Mouse (Mus musculus): ENCODE results near the gene Marveld2.

GRCm38 (mm10) chr13:100612903-100613302 lies 3.9 kb downstream of the Marveld2 start:
- TF ChIP-seq POLR2A (IDR thresholded peaks at IDR 0.05; ENCODE audit: borderline replicate concordance, control insufficient read depth, low read depth, low read length) (no peak), CTCF (IDR thresholded peaks at IDR 0.05; ENCODE audit: control insufficient read depth, insufficient read depth, low read length) (0 out of 2 replicates have a peak, but pooled peaks have one; percentile 8)

Data from bone marrow, adult 2 months (tissue).